Mouse (Mus musculus) CH12.LX (cell line): ENCODE results near the gene Scml4.

ENCODE experiments used
- CTCF ChIP-seq, 2 experiments: IDR thresholded peaks in 1 of 2; conservative IDR thresholded peaks in 1 of 2; 2 replicates each; pipeline ENCODE4 v1.5.1; 2011 to 2012; ENCODE audit warnings: low read depth in 2 of 2, low read length in 2 of 2, improper control_type of control experiment in 1 of 2, inconsistent platforms in 1 of 2, mild to moderate bottlenecking in 1 of 2, moderate library complexity in 1 of 2
- EP300 ChIP-seq: IDR thresholded peaks from 2 replicates; pipeline ENCODE4 v1.6.1; 2011; ENCODE audit warnings: low read length, improper control_type of control experiment
- MAX ChIP-seq: IDR thresholded peaks from 2 replicates; pipeline ENCODE4 v1.6.1; 2011; ENCODE audit warnings: low read length, improper control_type of control experiment
- MEF2A ChIP-seq: IDR thresholded peaks from 2 replicates; pipeline ENCODE4 v1.6.1; 2014; ENCODE audit warnings: low read depth, mild to moderate bottlenecking, inconsistent platforms, low read length, improper control_type of control experiment, borderline replicate concordance
- MXI1 ChIP-seq: IDR thresholded peaks from 2 replicates; pipeline ENCODE4 v1.6.1; 2011; ENCODE audit warnings: mild to moderate bottlenecking, low read depth, low read length, improper control_type of control experiment
- POLR2A ChIP-seq: IDR thresholded peaks from 2 replicates; pipeline ENCODE4 v1.6.1; 2011; ENCODE audit warnings: low read depth, mild to moderate bottlenecking, improper control_type of control experiment, low read length
- SMC3 ChIP-seq: IDR thresholded peaks from 2 replicates; pipeline ENCODE4 v1.6.1; 2011; ENCODE audit warnings: low read depth, low read length, improper control_type of control experiment
- TCF12 ChIP-seq: IDR thresholded peaks from 2 replicates; pipeline ENCODE4 v1.6.1; 2014; ENCODE audit warnings: low read depth, mild to moderate bottlenecking, inconsistent platforms, low read length, improper control_type of control experiment
- USF1 ChIP-seq: IDR thresholded peaks from 2 replicates; pipeline ENCODE4 v1.6.1; 2014; ENCODE audit warnings: low read depth, mild to moderate bottlenecking, inconsistent platforms, low read length, improper control_type of control experiment
- USF2 ChIP-seq: conservative IDR thresholded peaks from 2 replicates; pipeline ENCODE4 v1.6.1; 2011; ENCODE audit warnings: low read depth, low read length, improper control_type of control experiment
- ZC3H11A ChIP-seq: IDR thresholded peaks from 2 replicates; pipeline ENCODE4 v1.6.1; 2012; ENCODE audit warnings: low read depth, mild to moderate bottlenecking, inconsistent platforms, low read length, improper control_type of control experiment
- ZKSCAN1 ChIP-seq: IDR thresholded peaks from 2 replicates; pipeline ENCODE4 v1.6.1; 2012; ENCODE audit warnings: low read depth, inconsistent platforms, low read length, improper control_type of control experiment, borderline replicate concordance

DNA sequence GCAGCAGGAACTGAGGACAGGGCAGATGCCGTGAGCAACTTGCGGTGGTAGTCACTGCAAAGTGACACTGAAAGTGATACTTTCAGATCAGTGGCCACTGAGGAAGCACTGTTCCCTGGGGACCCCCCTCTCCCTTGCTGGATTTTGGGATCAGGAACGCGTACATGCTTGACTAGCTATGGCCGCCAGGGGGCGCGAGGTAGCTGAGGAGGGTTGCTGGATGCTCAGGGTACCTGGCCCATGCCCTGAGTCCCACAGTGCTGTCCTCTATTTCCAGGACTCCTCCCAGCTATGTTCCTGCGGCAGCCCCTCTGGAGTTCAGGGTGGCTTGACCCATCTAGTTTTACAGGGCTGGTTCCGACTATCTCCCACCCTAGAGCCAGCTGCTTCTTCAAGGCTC is 17.8 kb upstream of the Scml4 start:
- TF ChIP-seq USF2 (no peak), TCF12 (no peak), POLR2A (no peak), USF1 (no peak), MXI1 (no peak), CTCF (conservative IDR thresholded peaks at IDR 0.05 in 1 of 2, IDR thresholded peaks at IDR 0.05 in 1 of 2; ENCODE audit: low read depth in 2 of 2, low read length in 2 of 2) (peak; percentile 55 to 69; a peak in 3 of 4 replicates), MAX (no peak), EP300 (no peak), MEF2A (no peak), ZKSCAN1 (no peak), SMC3 (peak; percentile 78), ZC3H11A (no peak; the same call in 1 of the 2 replicates)
